Mouse (Mus musculus) heart, adult 11 months (tissue): ENCODE measurements around the gene Csrp1.

Experiments used
- DNase-seq: peaks from one replicate; pipeline ENCODE4 v3.0.0; 2022

Gene Csrp1

GRCm38 (mm10) chr1:135734225-135734937, 14.5 kb downstream of the Csrp1 start:
- peak; percentile 98 for DNase-seq

GRCm38 (mm10) chr1:135735460-135735859, 15.6 kb downstream of the Csrp1 start:
- no peak for DNase-seq

DNA sequence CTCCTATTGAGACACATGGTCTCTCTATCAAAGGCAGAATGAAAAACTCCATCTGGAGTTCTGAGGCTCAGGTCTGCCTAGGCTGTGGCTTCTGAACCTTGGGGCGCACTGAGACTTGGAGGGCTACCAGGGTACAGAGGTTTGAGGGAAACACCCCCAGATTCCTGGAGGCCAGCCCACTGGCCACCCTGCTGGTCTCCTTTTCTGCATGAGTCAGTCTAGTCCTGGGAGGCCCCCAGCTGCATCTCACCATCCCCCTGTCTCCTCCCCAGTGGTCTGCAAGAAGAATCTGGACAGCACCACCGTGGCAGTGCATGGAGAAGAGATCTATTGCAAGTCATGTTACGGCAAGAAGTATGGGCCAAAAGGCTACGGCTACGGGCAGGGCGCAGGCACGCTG, 25.1 kb downstream of the Csrp1 start:
- DNase-seq = peak; percentile 95

DNA sequence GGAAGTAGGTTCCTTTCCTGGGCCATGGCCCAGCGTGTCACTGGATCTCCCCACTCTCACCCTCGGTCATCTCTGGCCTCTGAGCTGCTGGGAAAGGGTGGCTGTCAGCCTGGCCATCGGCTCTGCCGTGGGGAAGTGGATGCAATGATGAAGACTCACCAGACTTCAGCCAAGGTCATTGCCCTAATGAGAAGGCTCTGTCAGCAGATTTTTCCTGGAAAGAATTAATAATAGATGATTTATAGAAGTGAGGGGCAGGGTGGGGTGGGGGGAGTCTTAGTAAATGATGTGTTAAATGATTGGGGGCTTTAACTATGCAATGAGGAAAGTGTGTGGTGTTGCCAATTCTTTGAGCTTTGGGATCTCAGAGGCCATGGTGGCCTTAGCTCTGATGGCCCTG, 26.4 kb downstream of the Csrp1 start:
- no peak for DNase-seq

DNA sequence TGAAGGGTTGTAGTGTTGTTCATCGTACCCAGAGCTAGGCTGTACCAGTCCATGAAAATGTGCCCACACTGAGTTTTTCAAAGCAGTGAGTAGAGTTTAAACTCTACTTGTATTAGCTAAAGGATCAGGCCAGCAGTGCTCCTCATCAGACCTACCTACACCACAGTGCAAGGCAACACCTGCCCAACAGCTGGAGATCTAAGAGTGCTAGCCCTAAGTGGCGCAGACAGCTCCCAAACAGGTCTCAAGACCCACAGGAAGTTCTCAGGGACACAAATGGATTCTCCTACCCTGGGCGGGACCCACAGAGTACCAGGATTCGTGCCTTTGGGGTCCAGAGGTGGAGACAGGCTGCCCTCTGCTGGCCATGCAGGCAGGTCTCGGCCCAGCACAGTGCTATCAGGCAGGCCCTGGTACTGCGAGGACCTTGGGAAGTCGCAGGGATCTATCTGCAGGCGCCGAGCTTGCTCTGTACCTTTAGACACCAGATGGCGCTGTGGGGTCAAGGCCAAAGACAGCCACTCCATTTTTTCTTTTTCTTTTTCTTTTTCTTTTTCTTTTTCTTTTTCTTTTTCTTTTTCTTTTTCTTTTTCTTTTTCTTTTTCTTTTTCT, 33.0 kb downstream of the Csrp1 start:
- peak; percentile 99 for DNase-seq

DNA sequence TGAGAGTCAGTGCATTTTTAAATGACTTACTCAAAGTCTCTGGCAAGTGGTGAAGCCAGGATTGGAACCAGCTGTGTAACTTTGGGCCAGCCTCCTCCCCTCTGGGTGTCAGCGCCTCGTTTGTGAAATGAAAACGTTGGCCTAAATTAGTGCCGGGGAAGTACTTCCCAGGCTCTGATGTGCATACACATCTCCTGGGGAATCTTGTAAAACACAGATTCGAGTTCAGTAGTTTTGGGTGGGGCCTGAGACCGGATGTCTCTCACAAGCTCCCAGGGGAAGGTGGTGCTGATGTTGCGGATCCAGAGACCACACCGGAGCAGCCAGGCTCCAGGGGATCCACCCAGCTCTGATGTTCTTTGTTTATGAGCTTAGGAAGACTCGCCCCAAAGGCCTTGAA, 35.4 kb downstream of the Csrp1 start:
- peak; percentile 99 for DNase-seq

DNA sequence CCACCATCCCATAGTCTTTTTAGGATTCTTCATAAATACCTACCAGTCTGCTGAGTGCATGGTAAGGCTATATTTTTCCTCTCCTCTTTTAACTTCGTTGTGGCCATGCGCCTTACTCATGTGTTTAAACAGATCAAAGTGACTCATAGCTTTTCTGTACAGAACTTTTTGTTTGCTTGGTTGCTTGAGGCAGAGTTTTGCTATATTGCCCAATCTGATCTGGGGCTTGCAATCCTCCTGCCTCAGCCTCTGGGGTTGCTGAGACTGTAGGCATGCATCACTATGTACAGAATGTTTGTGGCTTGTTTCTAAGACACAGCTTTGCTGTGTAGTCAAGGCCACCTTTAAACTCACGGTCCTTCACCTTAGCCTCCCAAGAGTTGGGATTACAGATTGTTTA, 36.1 kb downstream of the Csrp1 start:
- DNase-seq = no peak

DNA sequence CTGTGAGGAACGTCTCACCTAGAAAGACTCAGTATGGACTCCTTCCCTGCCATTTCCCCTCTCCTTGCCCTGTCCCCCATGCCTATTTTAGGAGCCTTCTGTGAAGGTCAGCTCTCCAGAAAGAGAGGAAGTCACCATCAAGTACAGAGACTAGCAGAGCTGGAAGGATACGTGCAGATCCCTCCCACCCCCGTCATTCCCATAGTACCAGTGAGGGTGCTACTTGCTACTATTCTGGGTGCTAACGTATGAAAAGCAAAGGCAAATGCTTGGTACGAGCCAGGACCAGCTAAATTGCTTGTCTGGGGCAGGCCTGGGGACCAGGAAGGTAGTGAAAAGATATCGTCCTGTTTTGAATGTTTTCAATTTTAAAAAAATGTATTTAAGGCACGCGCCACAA, 37.4 kb downstream of the Csrp1 start:
- DNase-seq = no peak

GRCm38 (mm10) chr1:135759685-135760084, 39.8 kb downstream of the Csrp1 start:
- DNase-seq = no peak

DNA sequence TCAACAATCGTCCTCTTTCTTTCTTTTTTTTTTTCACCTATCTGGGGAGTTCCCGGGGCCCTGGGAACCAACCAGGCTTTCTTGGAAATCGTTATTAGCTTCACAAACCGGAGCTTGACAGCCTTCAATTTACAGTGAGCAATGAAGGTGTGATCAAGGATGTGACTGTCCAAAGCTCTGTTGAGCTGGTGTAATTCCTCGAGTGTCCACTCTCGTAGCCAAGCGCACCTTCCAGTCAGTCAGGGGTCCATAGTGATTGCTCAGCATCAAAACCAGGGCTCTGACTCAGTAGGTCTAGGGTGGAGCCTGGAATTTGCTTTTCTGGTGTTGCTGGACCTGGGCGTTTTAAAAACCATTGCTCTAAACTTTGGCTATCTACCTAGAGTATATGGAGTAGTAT, 40.4 kb downstream of the Csrp1 start:
- DNase-seq = no peak

DNA sequence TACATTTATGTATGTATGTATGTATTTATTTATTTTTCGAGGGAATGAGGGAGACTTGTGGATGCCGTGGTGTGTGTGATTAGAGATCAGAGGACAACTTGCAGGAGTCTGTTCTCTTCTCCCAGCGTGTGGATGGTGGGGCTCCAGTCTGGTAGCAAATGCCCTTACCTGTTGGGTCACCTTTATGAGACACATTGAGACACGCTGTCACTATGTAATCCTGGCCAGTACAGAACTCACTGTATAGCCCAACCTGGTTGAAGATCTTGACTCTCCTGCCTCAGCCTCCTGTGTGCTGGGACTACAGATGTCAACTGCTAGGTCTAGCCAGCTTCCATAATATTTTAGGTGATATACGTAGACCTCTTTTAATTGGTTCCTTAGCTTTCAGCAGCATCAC, 41.9 kb downstream of the Csrp1 start:
- no peak for DNase-seq

GRCm38 (mm10) chr1:135763503-135764205, 43.8 kb downstream of the Csrp1 start:
- peak; percentile 97 for DNase-seq

DNA sequence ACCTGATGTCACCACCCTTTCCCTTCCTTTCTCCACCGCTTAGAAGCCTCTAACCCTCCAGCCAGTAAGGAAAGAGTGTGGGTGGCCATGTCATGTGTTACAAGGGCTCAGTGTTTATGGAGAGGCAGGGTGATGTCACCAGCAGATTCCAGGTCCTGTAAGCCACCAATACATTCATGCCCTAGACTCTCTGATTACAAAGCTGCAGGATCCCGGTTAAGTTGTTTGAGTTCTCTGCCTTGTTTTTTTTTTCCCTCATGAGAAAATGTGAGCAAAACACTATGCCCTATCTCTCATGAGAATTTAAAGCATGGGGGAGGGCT, 44.3 kb downstream of the Csrp1 start:
- DNase-seq = no peak

DNA sequence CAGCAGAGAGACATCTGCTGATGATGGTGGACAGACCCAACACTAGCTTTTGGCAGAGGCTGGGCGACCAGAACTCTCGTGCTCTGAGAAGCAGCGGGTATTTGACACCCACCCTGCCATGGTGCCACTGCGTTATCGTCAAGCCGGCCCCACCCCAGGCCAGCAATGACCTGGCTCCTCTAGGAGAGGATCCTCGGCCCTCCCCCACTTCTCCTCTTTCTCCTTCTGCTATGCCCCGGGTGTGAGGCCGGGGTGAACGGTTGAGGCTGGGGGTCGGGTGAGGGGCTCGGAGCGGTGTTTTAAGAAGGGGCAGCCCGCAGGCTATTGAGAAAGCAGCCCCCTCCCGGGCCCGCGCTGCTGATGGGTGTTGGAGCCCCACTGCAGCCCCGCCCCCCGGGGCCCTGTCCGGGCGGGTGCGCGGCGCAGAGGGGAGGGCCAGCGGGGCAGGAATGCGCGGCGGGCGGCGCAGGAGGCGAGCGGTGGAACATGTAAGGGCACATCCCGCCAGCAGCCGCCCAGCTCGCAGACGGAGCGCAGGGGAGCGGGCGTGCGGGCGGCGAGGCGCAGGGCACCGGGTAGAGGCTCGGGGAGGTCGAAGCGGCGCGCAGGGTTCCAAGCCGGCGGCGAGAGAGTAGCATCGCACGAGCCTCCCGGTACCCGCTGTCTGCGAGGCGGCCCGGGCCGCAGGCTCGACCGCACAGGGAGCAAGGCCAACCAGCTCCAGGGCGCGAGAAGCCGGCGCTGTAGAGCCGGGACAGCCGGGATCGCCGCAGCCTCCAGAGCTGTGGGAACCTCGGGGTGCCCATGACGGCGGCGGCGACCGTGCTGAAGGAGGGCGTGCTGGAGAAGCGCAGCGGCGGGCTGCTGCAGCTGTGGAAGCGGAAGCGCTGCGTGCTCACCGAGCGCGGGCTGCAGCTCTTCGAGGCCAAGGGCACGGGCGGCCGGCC, 46.1 kb downstream of the Csrp1 start, which contains the start of gene Phlda3:
Gene Phlda3 (plus strand): TSS at position 475 of the 947 bp plus-strand sequence.
- DNase-seq = peak; percentile 99

GRCm38 (mm10) chr1:135766592-135767306, 46.9 kb downstream of the Csrp1 start:
- no peak for DNase-seq

DNA sequence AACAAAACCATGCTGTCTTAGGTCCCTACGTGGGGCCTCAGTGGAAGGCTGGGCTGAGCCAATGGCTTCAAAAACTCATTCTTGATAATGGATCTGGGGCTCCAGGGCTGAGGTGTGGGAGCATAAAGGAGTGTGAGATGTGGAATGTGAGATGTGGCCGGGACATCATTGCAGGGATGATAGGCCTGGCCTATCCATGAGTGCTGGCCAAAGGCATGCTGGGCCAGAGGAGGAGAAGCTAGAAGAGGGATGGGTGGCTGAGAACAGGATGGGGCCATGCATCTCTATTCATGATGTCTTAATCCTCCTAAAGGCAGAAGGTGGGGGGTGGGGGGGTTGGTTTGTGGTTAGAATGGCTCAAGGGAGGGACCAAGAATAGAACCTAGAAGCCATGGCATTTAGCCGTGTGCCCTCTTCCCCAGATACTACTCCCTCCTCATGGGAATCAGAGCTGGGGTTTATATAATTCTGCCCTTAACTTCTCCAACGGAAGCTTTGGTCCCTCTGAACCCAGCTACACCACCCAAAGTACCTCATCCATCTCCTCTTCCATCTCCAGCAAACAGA, 47.5 kb downstream of the Csrp1 start:
- DNase-seq = no peak

- DNase-seq = no peak
Measured at GRCm38 (mm10) chr1:135768400-135768799, 48.5 kb downstream of the Csrp1 start.

- no peak for DNase-seq
Measured at GRCm38 (mm10) chr1:135770237-135770636, 50.4 kb downstream of the Csrp1 start.

- DNase-seq = peak; percentile 98
Measured at GRCm38 (mm10) chr1:135770896-135771572, 51.2 kb downstream of the Csrp1 start.

- no peak for DNase-seq
Measured at GRCm38 (mm10) chr1:135771573-135771970, 51.7 kb downstream of the Csrp1 start.

DNA sequence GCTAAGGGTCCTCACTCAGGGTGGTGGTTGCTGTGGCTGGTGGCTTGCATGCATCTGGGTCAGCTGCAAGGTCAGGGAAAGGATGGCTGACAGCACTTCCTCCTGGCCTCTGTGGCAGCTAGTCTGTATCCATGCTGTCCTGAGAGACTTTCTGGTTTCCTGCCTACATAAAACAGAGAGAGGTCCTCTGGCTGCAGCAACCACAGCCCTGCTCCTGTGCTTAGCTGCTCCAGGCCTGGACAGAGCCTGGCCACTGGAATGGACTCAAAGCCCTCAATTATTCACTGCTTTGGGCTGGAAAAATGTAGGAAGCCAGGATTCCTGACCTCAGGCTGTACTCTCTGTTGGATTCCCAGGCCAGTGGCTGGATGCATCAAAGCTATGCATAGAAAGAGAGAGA, 56.7 kb downstream of the Csrp1 start:
- peak; percentile 94 for DNase-seq
